Mouse (Mus musculus): ENCODE measurements around the gene Echs1. TPM values are rescaled to one million over a fixed set of nuclear protein-coding genes. Genes with fewer than 3 reads are reported as not detected.

Gene Echs1
- total and polyA plus RNA-seq, 3 experiments, result 43.3 to 72.0 (median 47.8) TPM

DNA sequence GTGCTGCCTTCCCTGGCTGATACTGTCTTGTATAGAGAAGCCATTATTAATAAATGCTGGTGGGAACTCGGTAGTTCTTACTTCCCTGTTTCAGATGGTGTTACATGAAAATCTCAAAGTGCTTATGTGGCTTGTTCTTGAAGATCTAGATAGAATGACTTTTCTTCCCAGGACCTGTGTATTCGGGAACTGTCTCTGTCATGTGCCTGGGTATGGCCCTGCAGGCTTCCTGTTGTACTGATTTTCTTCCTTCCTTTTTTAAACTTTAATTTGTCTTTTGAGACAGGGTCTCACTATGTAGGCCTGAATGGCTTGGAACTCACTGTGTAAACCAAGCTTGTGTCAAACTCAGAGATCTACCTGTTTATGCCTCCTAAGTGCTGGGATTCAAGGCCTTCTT, 11.6 kb upstream of the Echs1 start:
- peak overlapping the region; percentile 8; the same call in 1 of the 2 replicates for H3K4me2 ChIP-seq (ENCODE audit: insufficient read depth, low read depth, poor library complexity, severe bottlenecking)
- no peak overlapping the region; the same call in 1 of the 2 replicates for H3K9ac ChIP-seq (ENCODE audit: insufficient read depth, low read depth)
- DNase-seq (ENCODE audit: extremely low read depth), result no peak
- TF ChIP-seq JUND (conservative IDR thresholded peaks at IDR 0.05; ENCODE audit: low read depth, low read length) (no peak), PAX5 (IDR thresholded peaks at IDR 0.05; ENCODE audit: low read length) (no peak), UBTF (IDR thresholded peaks at IDR 0.05; ENCODE audit: low read depth, low read length) (no peak), MAX (IDR thresholded peaks at IDR 0.05; ENCODE audit: low read length) (no peak)
- dilution Hi-C loops (cut with MboI; ENCODE audit: extremely low pct_ligation_motif_present, extremely low pct_unique_long_range_greater_than_20kb, low sequenced_read_pairs) (no loop called here), in situ Hi-C loops (cut with MboI; ENCODE audit: low pct_ligation_motif_present, low pct_unique_long_range_greater_than_20kb, low sequenced_read_pairs) (no loop called here)
- H3K27me3 ChIP-seq (replicated peaks), result no peaks in the 10 kb centered on the region
- H3K9me3 ChIP-seq (replicated peaks; ENCODE audit: low read length), result no peaks in the 10 kb centered on the region
- H3K4me1 ChIP-seq (ENCODE audit: control insufficient read depth in 1 of 2, insufficient read depth in 2 of 2), result peaks cover 14 to 53% of the 10 kb centered on the region in 2 experiments
- no peak overlapping the region for H3K27ac ChIP-seq (ENCODE audit: insufficient read depth, low read depth)
- peaks cover 24 to 40% of the 10 kb centered on the region in 2 experiments for H3K36me3 ChIP-seq (replicated peaks in 1 of 2; ENCODE audit: control insufficient read depth in 1 of 2, insufficient read depth in 1 of 2, low read length in 1 of 2)
- peak overlapping the region in 1 of 3 experiments; percentile 1 for H3K4me3 ChIP-seq (replicated peaks in 1 of 3; ENCODE audit: low read depth in 2 of 3, low read length in 2 of 3, poor library complexity in 1 of 3)
- peaks cover 3% of the 10 kb centered on the region for H3K79me2 ChIP-seq (replicated peaks; ENCODE audit: control insufficient read depth, extremely low read depth, insufficient read depth, poor library complexity, severe bottlenecking)

DNA sequence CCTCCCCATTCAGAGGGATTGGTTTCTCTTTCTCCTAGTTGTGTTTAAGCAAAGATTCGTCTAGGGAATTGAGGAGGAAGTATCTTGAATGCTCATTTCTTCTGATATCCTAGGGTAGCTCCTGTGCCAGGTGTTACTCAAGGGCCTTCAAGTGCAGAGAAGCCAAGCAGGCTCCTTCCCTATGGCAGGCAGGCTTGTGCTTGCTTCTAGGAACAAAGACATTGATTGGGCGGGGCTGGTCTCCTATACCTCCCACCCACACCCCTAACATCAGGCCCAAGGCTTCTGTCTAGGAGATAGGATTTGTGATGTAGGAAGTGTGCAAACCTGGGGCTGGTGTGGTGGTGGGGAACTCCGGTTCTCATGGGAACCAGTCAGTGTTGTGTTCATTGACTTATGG, 10.7 kb upstream of the Echs1 start:
- Histone ChIP-seq H3K27ac (ENCODE audit: insufficient read depth, low read depth) (no peak overlapping the region), H3K4me3 (replicated peaks in 1 of 3; ENCODE audit: low read depth in 2 of 3, low read length in 2 of 3, poor library complexity in 1 of 3) (peak overlapping the region; percentile 45 to 64 (median 52)), H3K36me3 (replicated peaks in 1 of 2; ENCODE audit: control insufficient read depth in 1 of 2, insufficient read depth in 1 of 2, low read length in 1 of 2) (peaks cover 18 to 31% of the 10 kb centered on the region in 2 experiments), H3K4me1 (ENCODE audit: control insufficient read depth in 1 of 2, insufficient read depth in 2 of 2) (peaks cover 14 to 63% of the 10 kb centered on the region in 2 experiments), H3K27me3 (replicated peaks) (no peaks in the 10 kb centered on the region), H3K9me3 (replicated peaks; ENCODE audit: low read length) (no peaks in the 10 kb centered on the region), H3K4me2 (ENCODE audit: insufficient read depth, low read depth, poor library complexity, severe bottlenecking) (peak overlapping the region; percentile 79), H3K79me2 (replicated peaks; ENCODE audit: control insufficient read depth, extremely low read depth, insufficient read depth, poor library complexity, severe bottlenecking) (peaks cover 3% of the 10 kb centered on the region), H3K9ac (ENCODE audit: insufficient read depth, low read depth) (peak overlapping the region; percentile 38)
- dilution Hi-C loops (cut with MboI; ENCODE audit: extremely low pct_ligation_motif_present, extremely low pct_unique_long_range_greater_than_20kb, low sequenced_read_pairs), result no loop called here
- in situ Hi-C loops (cut with MboI; ENCODE audit: low pct_ligation_motif_present, low pct_unique_long_range_greater_than_20kb, low sequenced_read_pairs), result no loop called here
- no peak for TF ChIP-seq NELFE (IDR thresholded peaks at IDR 0.05; ENCODE audit: low read depth, low read length)
- no peak for TF ChIP-seq RAD21 (IDR thresholded peaks at IDR 0.05; ENCODE audit: low read depth, low read length)
- TF ChIP-seq JUND (conservative IDR thresholded peaks at IDR 0.05; ENCODE audit: low read depth, low read length), result no peak
- no peak for TF ChIP-seq E2F4 (IDR thresholded peaks at IDR 0.05; ENCODE audit: insufficient replicate concordance, low read depth, low read length)
- TF ChIP-seq MAFK (IDR thresholded peaks at IDR 0.05; ENCODE audit: insufficient replicate concordance, low read length), result no peak
- no peak for TF ChIP-seq ZMIZ1 (IDR thresholded peaks at IDR 0.05; ENCODE audit: low read depth, low read length)
- no peak for TF ChIP-seq RCOR1 (conservative IDR thresholded peaks at IDR 0.05; ENCODE audit: low read depth, low read length)
- no peak for TF ChIP-seq NRF1 (IDR thresholded peaks at IDR 0.05; ENCODE audit: low read depth, low read length)
- TF ChIP-seq GABPA (IDR thresholded peaks at IDR 0.05; ENCODE audit: insufficient replicate concordance, low read depth, low read length), result no peak
- TF ChIP-seq SIN3A (IDR thresholded peaks at IDR 0.05; ENCODE audit: low read length), result no peak
- no peak for TF ChIP-seq ELF1 (IDR thresholded peaks at IDR 0.05; ENCODE audit: low read depth, low read length)
- TF ChIP-seq MAX (IDR thresholded peaks at IDR 0.05; ENCODE audit: low read length), result no peak
- TF ChIP-seq IRF4 (IDR thresholded peaks at IDR 0.05; ENCODE audit: low read depth, low read length), result no peak
- TF ChIP-seq MAZ (IDR thresholded peaks at IDR 0.05; ENCODE audit: low read depth, low read length), result no peak
- TF ChIP-seq JUN (IDR thresholded peaks at IDR 0.05; ENCODE audit: insufficient read depth, low read depth, low read length), result no peak
- TF ChIP-seq ETS1 (conservative IDR thresholded peaks at IDR 0.05; ENCODE audit: low read depth, low read length), result no peak
- no peak for TF ChIP-seq KAT2A (IDR thresholded peaks at IDR 0.05; ENCODE audit: insufficient replicate concordance, low read length)
- no peak for TF ChIP-seq BHLHE40 (IDR thresholded peaks at IDR 0.05; ENCODE audit: low read depth, low read length)
- TF ChIP-seq CHD1 (IDR thresholded peaks at IDR 0.05; ENCODE audit: low read depth, low read length), result no peak
- TF ChIP-seq ZKSCAN1 (IDR thresholded peaks at IDR 0.05; ENCODE audit: borderline replicate concordance, low read depth, low read length), result no peak
- no peak for DNase-seq (ENCODE audit: extremely low read depth)

Data from CH12.LX (cell line).